Mouse (Mus musculus): ENCODE measurements around the gene Klhdc3. TPM values are rescaled to one million over a fixed set of nuclear protein-coding genes. Genes with fewer than 3 reads are reported as not detected.
A peak's percentile ranks its signal among the peaks of the same experiment; 100 is the strongest.

Gene Klhdc3
- total and polyA plus RNA-seq, 2 experiments from 2014 or later, result 71.1 to 211 TPM

DNA sequence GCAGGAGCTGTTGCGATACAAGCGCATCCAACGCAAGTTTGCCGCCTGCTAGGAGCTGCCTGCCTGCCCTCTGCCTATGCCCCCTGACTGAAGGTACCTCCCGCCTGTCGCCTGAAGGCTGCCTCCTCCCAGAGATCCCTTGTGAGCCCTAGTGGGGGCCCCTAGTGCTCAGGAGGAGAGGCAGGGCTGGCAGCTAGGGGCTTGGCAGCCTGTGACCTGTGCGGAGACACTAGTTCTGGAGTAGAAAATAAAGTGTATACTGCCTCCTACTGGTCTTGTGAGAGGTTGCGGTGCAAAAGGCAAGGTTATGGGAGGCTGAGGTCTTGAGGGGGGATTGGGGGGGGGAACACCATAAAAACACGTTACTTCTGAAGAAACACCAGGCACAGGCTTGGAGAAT, 44.6 kb upstream of the Klhdc3 start:
- no peak overlapping the region for H3K4me2 ChIP-seq (ENCODE audit: low read depth)
- peak; percentile 50 for DNase-seq
- H3K4me1 ChIP-seq (ENCODE audit: insufficient read depth), result no peaks in the 10 kb centered on the region
- H3K9me3 ChIP-seq (ENCODE audit: low read length), result no peaks in the 10 kb centered on the region
- H3K27me3 ChIP-seq (ENCODE audit: insufficient read depth, low read length), result 0 out of 2 replicates have a peak, but pooled peaks cover 3% of the 10 kb centered on the region
- no peak overlapping the region for H3K9ac ChIP-seq
- peak; percentile 64; the same call in 1 of the 2 replicates for ATAC-seq
- H3K36me3 ChIP-seq (ENCODE audit: insufficient read depth), result peaks cover 24% of the 10 kb centered on the region
- peak; percentile 69 for TF ChIP-seq CTCF (IDR thresholded peaks at IDR 0.05; ENCODE audit: low read depth)
- H3K4me3 ChIP-seq (ENCODE audit: low read depth, low read length), result no peak overlapping the region
- no peak overlapping the region for H3K27ac ChIP-seq (ENCODE audit: low read depth, low read length)
- WGBS, result 47% methylated on average over 9 of the region's 9 CpGs

DNA sequence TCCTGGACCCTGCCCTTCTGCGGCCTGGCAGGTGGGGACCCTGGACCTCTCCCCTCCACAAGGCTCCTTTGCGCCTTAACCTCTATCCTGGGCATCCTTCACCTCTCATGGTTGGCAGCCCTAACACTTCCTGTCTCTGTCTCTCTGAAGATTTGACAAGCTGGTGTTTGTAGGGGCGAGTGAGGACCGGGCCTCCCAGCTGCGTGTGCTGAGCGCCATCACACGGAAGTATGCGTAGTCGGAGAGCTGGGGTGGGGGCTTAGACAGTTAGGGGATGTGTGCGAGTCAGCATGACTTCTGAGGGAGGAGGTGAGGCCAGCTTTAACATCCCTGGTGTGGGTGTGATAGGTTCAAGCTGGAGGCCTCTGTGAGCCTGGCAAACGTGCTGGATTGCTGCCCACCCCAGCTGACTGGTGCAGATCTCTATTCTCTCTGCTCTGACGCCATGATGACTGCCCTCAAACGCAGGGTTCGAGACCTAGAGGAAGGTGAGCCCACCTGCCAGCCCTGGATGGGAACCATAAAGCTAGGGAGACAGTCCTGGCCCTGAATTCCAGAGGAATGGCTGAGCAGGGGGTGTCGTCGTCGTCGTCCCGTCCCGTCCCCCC, 43.9 kb upstream of the Klhdc3 start:
- Histone ChIP-seq H3K4me1 (ENCODE audit: insufficient read depth) (no peaks in the 10 kb centered on the region), H3K36me3 (ENCODE audit: insufficient read depth) (peaks cover 24% of the 10 kb centered on the region), H3K9me3 (ENCODE audit: low read length) (no peaks in the 10 kb centered on the region), H3K4me2 (ENCODE audit: low read depth) (no peak overlapping the region), H3K4me3 (ENCODE audit: low read depth, low read length) (no peak overlapping the region), H3K9ac (no peak overlapping the region), H3K27me3 (ENCODE audit: insufficient read depth, low read length) (0 out of 2 replicates have a peak, but pooled peaks cover 3% of the 10 kb centered on the region), H3K27ac (ENCODE audit: low read depth, low read length) (no peak overlapping the region)
- DNase-seq, result no peak
- no peak for ATAC-seq
- no peak for TF ChIP-seq CTCF (IDR thresholded peaks at IDR 0.05; ENCODE audit: low read depth)
- WGBS, result 84% methylated on average over 20 of the region's 20 CpGs

DNA sequence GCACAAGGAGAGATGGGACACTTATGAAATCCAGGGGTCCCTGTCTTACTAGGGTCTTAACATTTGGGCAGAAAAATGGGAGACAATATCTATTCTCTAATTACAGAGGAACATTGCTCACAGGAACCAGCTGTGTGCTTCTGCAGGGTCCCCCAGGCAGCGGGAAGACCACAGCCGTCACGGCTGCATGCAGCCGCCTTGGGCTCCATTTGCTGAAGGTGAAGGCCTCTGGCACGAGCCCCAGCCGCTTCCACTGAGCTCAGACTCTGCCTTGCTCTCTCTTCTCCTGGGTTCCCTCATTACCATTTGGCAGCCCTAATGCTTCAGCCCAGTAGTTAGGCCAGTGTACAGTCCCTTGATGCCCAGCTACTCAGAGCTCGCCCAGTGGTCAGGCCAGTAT, 40.4 kb upstream of the Klhdc3 start:
- peaks cover 24% of the 10 kb centered on the region for H3K36me3 ChIP-seq (ENCODE audit: insufficient read depth)
- WGBS, result 86% methylated on average over 7 of the region's 7 CpGs

DNA sequence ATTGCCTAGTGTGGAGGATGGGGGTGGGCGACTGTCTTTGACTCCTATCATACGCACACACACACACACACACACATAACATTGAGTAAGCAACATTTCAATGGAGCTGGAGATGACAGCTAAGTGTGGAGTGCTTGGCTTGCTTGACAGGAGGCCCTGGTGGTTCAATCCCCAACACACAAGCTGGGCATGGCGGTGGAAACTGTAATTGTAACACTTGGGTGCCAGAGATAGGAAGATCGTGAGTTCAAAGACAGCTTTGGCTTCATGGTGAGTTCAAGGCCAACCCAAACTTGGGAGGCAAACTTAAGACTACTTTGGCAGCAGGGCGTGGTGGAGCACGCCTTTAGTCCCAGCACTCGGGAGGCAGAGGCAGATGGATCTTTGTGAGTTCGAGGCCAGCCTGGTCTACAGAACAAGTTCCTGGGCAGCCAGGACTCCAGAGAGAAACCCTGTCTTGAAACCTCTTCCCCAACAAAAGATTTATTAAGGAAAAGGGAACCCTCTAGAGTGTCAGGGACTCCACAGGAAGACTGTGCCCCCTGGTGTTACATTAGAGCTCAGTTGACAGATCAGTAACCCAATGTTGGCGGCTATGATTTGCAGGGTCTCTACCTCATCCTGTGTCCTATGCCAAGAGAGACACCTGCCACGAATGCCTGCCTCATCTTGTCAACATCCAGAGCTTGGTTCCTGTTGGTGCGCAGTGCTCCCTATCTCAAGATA, 34.2 kb upstream of the Klhdc3 start:
- no peak for DNase-seq
- H3K36me3 ChIP-seq (ENCODE audit: insufficient read depth), result peaks cover 19% of the 10 kb centered on the region
- no peak overlapping the region for H3K27ac ChIP-seq (ENCODE audit: low read depth, low read length)
- no peak overlapping the region for H3K4me2 ChIP-seq (ENCODE audit: low read depth)
- no peaks in the 10 kb centered on the region for H3K27me3 ChIP-seq (ENCODE audit: insufficient read depth, low read length)
- H3K4me1 ChIP-seq (ENCODE audit: insufficient read depth), result no peaks in the 10 kb centered on the region
- no peaks in the 10 kb centered on the region for H3K9me3 ChIP-seq (ENCODE audit: low read length)
- H3K4me3 ChIP-seq (ENCODE audit: low read depth, low read length), result no peak overlapping the region
- no peak for TF ChIP-seq CTCF (IDR thresholded peaks at IDR 0.05; ENCODE audit: low read depth)
- no peak for ATAC-seq
- 95% methylated on average over 11 of the region's 11 CpGs for WGBS
- no peak overlapping the region for H3K9ac ChIP-seq

More for the DNA sequence above, 40.4 kb upstream of the Klhdc3 start:
- no peak overlapping the region for H3K9ac ChIP-seq
- no peak for DNase-seq
- H3K27me3 ChIP-seq (ENCODE audit: insufficient read depth, low read length), result no peaks in the 10 kb centered on the region
- no peak overlapping the region for H3K4me2 ChIP-seq (ENCODE audit: low read depth)
- H3K9me3 ChIP-seq (ENCODE audit: low read length), result no peaks in the 10 kb centered on the region
- ATAC-seq, result no peak
- TF ChIP-seq CTCF (IDR thresholded peaks at IDR 0.05; ENCODE audit: low read depth), result no peak
- no peak overlapping the region for H3K4me3 ChIP-seq (ENCODE audit: low read depth, low read length)
- no peaks in the 10 kb centered on the region for H3K4me1 ChIP-seq (ENCODE audit: insufficient read depth)
- H3K27ac ChIP-seq (ENCODE audit: low read depth, low read length), result no peak overlapping the region

DNA sequence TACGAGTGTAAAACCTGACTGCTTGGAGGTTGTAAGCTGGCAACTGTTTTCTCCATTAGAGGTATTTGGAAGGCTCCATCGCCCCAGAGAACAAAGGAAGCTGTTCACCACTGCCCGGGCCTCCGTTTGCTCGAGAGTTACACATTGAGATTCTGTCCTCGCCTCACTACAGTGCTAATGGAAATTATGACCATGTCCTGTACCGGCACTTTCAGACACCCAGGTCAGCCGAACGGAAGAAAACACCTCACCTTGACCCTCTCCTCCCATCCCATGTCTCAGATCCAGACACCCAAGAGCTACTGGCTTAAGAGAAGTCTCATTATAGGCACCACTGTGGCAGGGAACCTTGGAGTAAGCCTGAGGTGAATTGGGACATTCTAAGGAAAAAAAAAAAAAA, 33.1 kb upstream of the Klhdc3 start:
- WGBS, result 83% methylated on average over 9 of the region's 9 CpGs
- no peak for ATAC-seq
- H3K4me3 ChIP-seq (ENCODE audit: low read depth, low read length), result no peak overlapping the region
- H3K4me2 ChIP-seq (ENCODE audit: low read depth), result no peak overlapping the region
- TF ChIP-seq CTCF (IDR thresholded peaks at IDR 0.05; ENCODE audit: low read depth), result no peak
- H3K36me3 ChIP-seq (ENCODE audit: insufficient read depth), result peaks cover 19% of the 10 kb centered on the region
- H3K27ac ChIP-seq (ENCODE audit: low read depth, low read length), result no peak overlapping the region
- no peaks in the 10 kb centered on the region for H3K4me1 ChIP-seq (ENCODE audit: insufficient read depth)
- H3K27me3 ChIP-seq (ENCODE audit: insufficient read depth, low read length), result no peaks in the 10 kb centered on the region
- no peak for DNase-seq
- H3K9ac ChIP-seq, result no peak overlapping the region
- H3K9me3 ChIP-seq (ENCODE audit: low read length), result no peaks in the 10 kb centered on the region

DNA sequence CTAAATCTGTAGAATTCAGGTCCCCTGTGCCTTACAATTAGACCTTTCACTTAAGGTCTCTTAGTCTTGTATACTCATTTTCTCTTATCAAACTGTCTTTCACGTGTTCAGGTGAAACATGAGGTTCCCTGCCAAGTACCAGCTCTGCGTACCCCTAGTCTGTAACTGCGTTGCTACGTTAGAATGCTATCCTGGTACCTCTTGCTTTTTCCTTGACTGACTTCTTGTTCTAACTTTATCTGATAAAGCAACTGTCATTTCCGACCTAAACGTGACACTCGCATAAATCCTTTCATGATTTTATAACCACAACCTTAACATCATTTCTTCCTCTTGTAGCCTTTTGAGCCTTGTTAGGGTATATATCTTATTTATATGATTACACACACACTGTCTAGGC, 31.7 kb upstream of the Klhdc3 start:
- ATAC-seq (no peak), DNase-seq (no peak)
- no peak for TF ChIP-seq CTCF (IDR thresholded peaks at IDR 0.05; ENCODE audit: low read depth)
- H3K9me3 ChIP-seq (ENCODE audit: low read length), result no peaks in the 10 kb centered on the region
- H3K36me3 ChIP-seq (ENCODE audit: insufficient read depth), result peaks cover 19% of the 10 kb centered on the region
- 79% methylated on average over 7 of the region's 7 CpGs for WGBS
- H3K9ac ChIP-seq, result peak overlapping the region; percentile 78
- no peak overlapping the region for H3K27ac ChIP-seq (ENCODE audit: low read depth, low read length)
- H3K4me2 ChIP-seq (ENCODE audit: low read depth), result peak overlapping the region; percentile 96
- no peaks in the 10 kb centered on the region for H3K27me3 ChIP-seq (ENCODE audit: insufficient read depth, low read length)
- peak overlapping the region; percentile 100 for H3K4me3 ChIP-seq (ENCODE audit: low read depth, low read length)
- H3K4me1 ChIP-seq (ENCODE audit: insufficient read depth), result no peaks in the 10 kb centered on the region

DNA sequence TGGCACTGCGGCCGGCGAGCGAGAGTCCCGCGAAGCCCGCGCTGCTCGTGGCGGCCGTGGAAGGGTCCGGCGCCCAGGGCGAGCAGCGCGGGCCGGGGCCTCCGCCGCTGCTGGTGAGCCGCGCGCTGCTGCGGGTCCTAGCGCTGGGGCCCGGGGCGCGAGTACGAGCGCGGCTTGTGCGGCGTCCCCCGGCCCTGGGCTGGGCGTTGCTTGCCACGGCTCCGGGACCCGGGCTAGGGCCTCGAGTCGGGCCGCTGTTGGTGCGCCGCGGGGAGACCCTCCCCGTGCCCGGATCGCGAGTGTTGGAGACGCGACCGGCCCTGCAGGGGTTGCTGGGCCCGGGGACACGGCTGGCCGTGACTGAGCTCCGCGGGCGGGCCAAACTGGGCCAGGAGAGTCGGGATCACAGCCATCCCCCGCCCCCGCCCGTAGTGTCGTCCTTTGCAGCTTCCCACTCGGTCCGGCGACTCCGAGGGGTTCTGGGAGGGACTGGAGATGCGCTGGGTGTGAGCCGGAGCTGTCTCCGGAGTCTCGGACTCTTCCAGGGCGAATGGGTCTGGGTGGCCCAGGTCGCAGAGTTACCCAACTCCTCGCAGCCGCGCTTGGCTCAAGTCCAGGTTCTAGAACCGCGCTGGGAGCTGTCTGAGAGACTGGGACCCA, 31.0 kb upstream of the Klhdc3 start:
- no peak for TF ChIP-seq CTCF (IDR thresholded peaks at IDR 0.05; ENCODE audit: low read depth)
- Histone ChIP-seq H3K27ac (ENCODE audit: low read depth, low read length) (peak overlapping the region; percentile 76), H3K4me1 (ENCODE audit: insufficient read depth) (no peaks in the 10 kb centered on the region), H3K4me2 (ENCODE audit: low read depth) (peak overlapping the region; percentile 96), H3K9ac (peak overlapping the region; percentile 78), H3K4me3 (ENCODE audit: low read depth, low read length) (peak overlapping the region; percentile 100), H3K9me3 (ENCODE audit: low read length) (no peaks in the 10 kb centered on the region), H3K27me3 (ENCODE audit: insufficient read depth, low read length) (no peaks in the 10 kb centered on the region), H3K36me3 (ENCODE audit: insufficient read depth) (peaks cover 19% of the 10 kb centered on the region)
- peak; percentile 49 for ATAC-seq
- no peak for DNase-seq
- WGBS, result 2% methylated on average over 72 of the region's 76 CpGs
